ENCODE assay signal across 11 mouse cellular contexts in genomic region chr1:189879965-189880364, GRCm38 (mm10). TPM values are rescaled to one million over a fixed set of nuclear protein-coding genes. Genes with fewer than 3 reads are reported as not detected.
A peak's percentile ranks its signal among the peaks of the same experiment; 100 is the strongest.
DNase-seq lines count a peak whose midpoint lies in the region; ATAC-seq lines count a peak whose summit lies in the region.
"Had no signal": no experiment of that assay in that cellular context is flagged by ENCODE, and none has a peak within 500 bp of the region (broad histone marks: within the 10 kb centered on the region; RNA-seq: fewer than 3 reads in every experiment).

No protein-coding gene starts in this region.

- no peak for ATAC-seq in midbrain, embryonic 14.5 days (ENCODE audit: low FRiP score, low TSS enrichment)
- ATAC-seq in forebrain, embryonic 12.5 days (ENCODE audit: low FRiP score): no peak

- H3K4me2 ChIP-seq in midbrain, embryonic 14.5 days (ENCODE audit: low read length): no peak overlapping the region
- H3K4me2 ChIP-seq in forebrain, embryonic 12.5 days: no peak overlapping the region
- H3K4me2 ChIP-seq: hindbrain, embryonic 14.5 days had no signal

- 0 out of 2 replicates have a peak overlapping the region, but pooled peaks have one; percentile 28 for H3K27ac ChIP-seq in midbrain, embryonic 10.5 days (replicated peaks)
- H3K27ac ChIP-seq in midbrain, embryonic 14.5 days (replicated peaks; ENCODE audit: low read depth, low read length): no peak overlapping the region
- H3K27ac ChIP-seq in forebrain, embryonic 12.5 days: no peak overlapping the region
- H3K27ac ChIP-seq: hindbrain, embryonic 14.5 days; macrophage had no signal

- no peaks in the 10 kb centered on the region for H3K9me3 ChIP-seq in midbrain, embryonic 10.5 days (replicated peaks)
- H3K9me3 ChIP-seq in midbrain, embryonic 14.5 days (ENCODE audit: control insufficient read depth, low read length): no peaks in the 10 kb centered on the region
- no peaks in the 10 kb centered on the region for H3K9me3 ChIP-seq in forebrain, embryonic 12.5 days

- no peaks in the 10 kb centered on the region for H3K27me3 ChIP-seq in midbrain, embryonic 10.5 days (ENCODE audit: low read depth, poor library complexity, severe bottlenecking)
- H3K27me3 ChIP-seq in midbrain, embryonic 14.5 days (ENCODE audit: control insufficient read depth, insufficient read depth, low read length): no peaks in the 10 kb centered on the region
- peaks cover 10% of the 10 kb centered on the region for H3K27me3 ChIP-seq in forebrain, embryonic 12.5 days

- 0 out of 2 replicates have a peak, but pooled peaks cover 3% of the 10 kb centered on the region for H3K36me3 ChIP-seq in midbrain, embryonic 10.5 days
- H3K36me3 ChIP-seq in midbrain, embryonic 14.5 days (ENCODE audit: control insufficient read depth, insufficient read depth, low read length): no peaks in the 10 kb centered on the region
- H3K36me3 ChIP-seq in forebrain, embryonic 12.5 days (replicated peaks): no peaks in the 10 kb centered on the region

- no peak for DNase-seq in midbrain, embryonic 10.5 days (ENCODE audit: low spot score)
- DNase-seq in midbrain, embryonic 14.5 days: no peak
- DNase-seq in cerebellum, postnatal 36 days: peak; percentile 45 to 62
- DNase-seq in kidney, adult 9 months: peak; percentile 82
- peak; percentile 39 for DNase-seq in skeletal muscle tissue, adult 2 months (ENCODE audit: low read depth, low spot score)
- DNase-seq in gastrocnemius, postnatal 4 days (ENCODE audit: low spot score in 2 of 2): no peak
- DNase-seq in c-Kit-positive CD71-positive TER-119-positive erythroid progenitor cells, embryonic 14.5 days (ENCODE audit: low spot score): no peak
- DNase-seq: right cerebral cortex, postnatal 14 days had no signal

- peaks cover 35% of the 10 kb centered on the region for H3K4me1 ChIP-seq in midbrain, embryonic 10.5 days
- H3K4me1 ChIP-seq in midbrain, embryonic 14.5 days (ENCODE audit: control insufficient read depth, insufficient read depth, low read length): peaks cover 4% of the 10 kb centered on the region; the same call in 1 of the 2 replicates
- H3K4me1 ChIP-seq in forebrain, embryonic 12.5 days: peaks cover 17% of the 10 kb centered on the region

- no peak overlapping the region for H3K9ac ChIP-seq in midbrain, embryonic 14.5 days (replicated peaks; ENCODE audit: low read length)
- H3K9ac ChIP-seq in forebrain, embryonic 12.5 days: no peak overlapping the region
- H3K9ac ChIP-seq: hindbrain, embryonic 14.5 days had no signal

- 82% methylated on average over 8 of the region's 8 CpGs for WGBS in midbrain, embryonic 10.5 days
- WGBS in midbrain, embryonic 14.5 days: 69% methylated on average over 8 of the region's 8 CpGs
- WGBS in forebrain, embryonic 12.5 days: 79% methylated on average over 8 of the region's 8 CpGs

- H3K4me3 ChIP-seq in midbrain, embryonic 10.5 days: no peak overlapping the region
- H3K4me3 ChIP-seq in midbrain, embryonic 14.5 days (replicated peaks; ENCODE audit: low read depth, low read length): no peak overlapping the region
- no peak overlapping the region for H3K4me3 ChIP-seq in forebrain, embryonic 12.5 days (replicated peaks)

RNA-seq across cellular contexts. Expression of gene Smyd2, which starts 42.2 kb away (rescaled TPM):
- polyA plus RNA-seq in midbrain, embryonic 10.5 days (2016; fragmentation: Nextera tagmentation; extraction: Ambion mirVana): 62.7 and 68.3 TPM in 2 replicates
- 63.9 and 69.5 TPM in 2 replicates for polyA plus RNA-seq in midbrain, embryonic 14.5 days (2014; fragmentation: Nextera tagmentation; extraction: Ambion mirVana)
- total RNA-seq in gastrocnemius, postnatal 4 days (2021): 100 to 1,000 TPM; 144 to 145 TPM
- polyA plus RNA-seq in forebrain, embryonic 12.5 days (2016; fragmentation: Nextera tagmentation; extraction: Ambion mirVana): 38.0 and 42.7 TPM in 2 replicates

Comparison
In these comparisons a context has a peak if more than half of its experiments do, and no peak if none do; other contexts are left out.
1. DNase-seq: peak in cerebellum, postnatal 36 days (2 of 2), kidney, adult 9 months (single experiment) and skeletal muscle tissue, adult 2 months (single experiment); none in midbrain, embryonic 10.5 days (single experiment), midbrain, embryonic 14.5 days (single experiment), gastrocnemius, postnatal 4 days (0 of 2) and c-Kit-positive CD71-positive TER-119-positive erythroid progenitor cells, embryonic 14.5 days (single experiment).